Mouse (Mus musculus): ENCODE results near the gene Miox.

Gene Miox

DNA sequence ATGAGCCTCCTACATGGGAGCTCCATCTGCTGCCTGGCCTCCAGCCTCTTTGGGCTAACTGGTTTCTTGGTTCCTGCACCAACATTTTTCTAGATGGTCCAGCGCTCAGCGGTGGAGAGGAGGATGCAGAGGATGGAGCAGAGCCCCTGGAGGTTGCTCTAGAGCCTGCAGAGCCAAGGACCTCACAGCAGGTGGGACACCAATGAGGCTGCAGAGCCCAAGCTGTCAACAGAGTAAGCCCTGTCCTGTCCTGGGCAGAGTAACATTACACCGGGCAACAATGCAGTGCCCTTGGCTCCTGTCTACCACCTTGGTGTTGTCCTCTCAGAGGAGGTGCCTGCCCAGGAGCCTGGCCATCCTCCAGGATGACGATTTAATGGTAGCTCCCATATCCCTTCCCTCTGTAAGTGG is 30.9 kb downstream of the Miox start:
- no peak for DNase-seq (ENCODE audit: low spot score)

DNA sequence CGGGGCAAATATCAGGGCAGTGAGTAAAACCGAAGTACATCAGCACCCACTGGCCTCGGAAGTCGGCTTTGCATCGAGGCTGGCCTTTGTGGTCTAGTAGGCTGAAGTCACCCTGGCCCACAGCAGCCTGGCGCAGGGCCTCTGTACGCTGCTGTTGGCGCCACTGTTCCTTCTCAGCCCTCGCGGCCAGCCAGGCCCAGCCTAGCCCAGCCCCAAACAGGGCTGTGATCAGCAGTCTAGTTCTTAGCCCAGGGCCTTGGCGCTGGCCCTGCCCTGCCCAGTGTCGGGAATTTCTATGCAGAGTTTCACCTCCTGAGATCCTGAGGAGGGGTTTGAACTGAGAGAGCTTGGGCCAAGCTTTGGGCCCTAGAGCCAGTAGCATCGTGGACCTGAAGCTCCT is 37.9 kb downstream of the Miox start:
- no peak for DNase-seq (ENCODE audit: low spot score)

GRCm38 (mm10) chr15:89372536-89372935 is 38.3 kb downstream of the Miox start:
- no peak for DNase-seq (ENCODE audit: low spot score)

DNA sequence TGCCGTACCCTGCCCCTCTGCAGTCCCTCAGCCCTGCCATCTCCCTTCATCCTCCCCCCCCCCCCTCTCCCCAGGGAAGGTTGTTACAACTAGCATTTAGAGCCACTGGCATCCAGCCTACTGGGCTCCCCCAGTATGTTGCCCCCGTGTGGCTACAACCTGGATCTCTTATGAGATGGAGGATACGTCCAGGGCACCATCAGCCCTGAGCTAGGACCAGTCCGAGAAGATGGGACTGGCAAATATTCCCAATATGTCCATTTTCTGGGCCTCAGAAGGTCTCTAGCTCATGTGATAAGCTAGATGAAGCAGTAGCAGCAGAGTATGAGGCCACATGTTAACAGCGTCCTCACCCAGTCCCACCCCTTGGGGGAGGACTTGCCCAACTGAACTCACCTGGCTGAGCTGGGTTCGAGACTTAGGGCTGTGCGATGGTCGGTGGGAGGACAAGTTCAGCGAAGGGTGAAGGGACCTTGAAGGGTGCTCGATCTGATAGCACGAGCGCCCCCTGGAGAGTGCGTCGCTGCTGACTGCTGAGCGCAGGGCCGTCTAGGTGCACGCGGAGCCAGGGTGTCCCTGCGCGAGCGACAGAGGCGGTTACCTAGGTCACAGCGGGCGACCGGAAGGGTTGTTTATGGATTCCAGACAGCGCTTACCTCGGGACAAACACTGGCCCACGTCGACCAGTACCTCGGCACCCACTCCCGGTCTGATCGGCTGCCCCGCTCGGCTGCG is 39.0 kb downstream of the Miox start:
- peak; percentile 88 for DNase-seq (ENCODE audit: low spot score)

DNA sequence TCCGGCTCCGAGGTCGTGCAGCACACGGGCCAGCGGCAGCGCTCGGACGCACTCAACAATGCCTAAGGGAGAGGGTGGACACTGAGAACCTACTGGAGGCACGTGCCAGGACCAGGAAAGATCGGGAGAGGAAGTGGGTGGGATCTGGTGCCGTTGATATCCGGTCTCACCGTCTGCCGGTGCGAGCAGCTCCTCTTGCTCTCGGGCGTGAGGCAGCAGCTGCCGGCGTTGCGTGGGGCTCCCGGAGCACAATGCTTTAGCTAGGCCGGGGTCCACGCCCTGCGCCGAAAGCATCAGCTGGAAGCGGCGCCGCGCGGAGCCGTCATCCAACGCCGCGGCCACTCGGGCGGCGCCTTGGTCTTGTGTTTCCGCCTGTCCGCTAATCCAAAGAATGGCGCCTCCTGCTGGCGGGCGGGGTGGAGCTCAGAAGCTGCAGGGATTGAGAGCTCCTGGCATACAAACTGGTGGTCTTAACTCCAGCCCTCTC is 39.6 kb downstream of the Miox start, which contains the start of gene Sco2:
Sco2 (minus strand) TSS at position 85 of the 487 bp plus-strand sequence.
- DNase-seq (ENCODE audit: low spot score), result peak; percentile 83

GRCm38 (mm10) chr15:89374340-89374739 is 40.1 kb downstream of the Miox start:
- DNase-seq (ENCODE audit: low spot score), result no peak

DNA sequence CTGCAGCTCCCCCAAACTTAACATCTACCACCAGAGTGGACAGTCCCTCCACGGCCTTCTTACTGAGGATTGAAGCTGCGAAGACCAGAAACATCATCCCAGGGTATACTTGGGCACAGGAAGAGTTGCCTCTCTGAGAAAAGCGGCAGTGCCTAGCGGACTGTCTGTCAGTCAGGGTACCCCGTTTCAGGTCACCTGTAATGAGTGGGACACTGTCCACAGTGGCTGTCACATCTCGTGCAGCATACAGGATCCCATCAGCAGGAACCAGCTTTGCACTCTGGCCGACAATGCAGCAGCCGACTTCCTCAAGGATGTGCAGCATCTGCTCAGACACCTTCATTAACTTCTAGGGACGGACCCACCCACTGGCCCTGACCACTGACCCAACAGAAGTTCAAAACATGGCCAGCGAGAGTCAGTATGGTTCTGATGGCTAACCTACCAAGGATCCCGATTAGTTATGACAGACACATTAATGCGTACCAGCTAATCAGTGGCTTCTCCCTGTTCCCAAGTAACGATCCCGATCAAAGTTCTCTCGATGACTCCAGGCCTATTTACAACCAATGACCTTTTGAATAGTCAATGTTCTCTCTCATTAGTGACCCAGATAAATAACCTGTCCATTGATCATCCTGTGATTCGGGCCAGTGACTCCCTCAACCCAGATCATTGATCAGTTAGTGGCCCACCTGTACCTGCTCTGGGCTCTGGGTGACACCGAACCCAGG is 40.8 kb downstream of the Miox start:
- no peak for DNase-seq (ENCODE audit: low spot score)

GRCm38 (mm10) chr15:89376040-89376439 is 41.8 kb downstream of the Miox start:
- DNase-seq (ENCODE audit: low spot score), result no peak

DNA sequence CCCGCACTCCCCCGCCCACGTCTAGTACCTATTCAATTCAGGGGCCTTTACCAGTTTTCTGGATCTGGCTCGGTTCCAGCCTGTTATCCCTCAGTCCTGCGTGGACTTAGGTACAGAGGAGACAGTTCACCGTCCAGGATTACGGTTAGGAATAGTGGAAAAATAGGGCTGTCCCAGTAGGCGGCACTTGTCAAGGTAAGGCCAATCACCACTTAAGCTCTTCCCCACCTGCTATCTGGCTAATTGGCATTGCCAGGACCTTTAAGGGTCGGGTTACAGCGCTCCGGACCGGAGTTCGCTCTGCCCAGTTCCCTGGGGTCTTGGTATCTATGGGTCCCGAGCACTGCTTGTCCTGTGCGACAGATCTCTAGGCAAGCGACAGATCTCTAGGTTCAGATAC is 42.8 kb downstream of the Miox start, which contains the start of gene Tymp:
Tymp (minus strand) TSS at position 83 of the 400 bp plus-strand sequence.
- DNase-seq (ENCODE audit: low spot score), result no peak

- no peak for DNase-seq (ENCODE audit: low spot score)
Observed at GRCm38 (mm10) chr15:89377362-89377761, 43.2 kb downstream of the Miox start.

DNA sequence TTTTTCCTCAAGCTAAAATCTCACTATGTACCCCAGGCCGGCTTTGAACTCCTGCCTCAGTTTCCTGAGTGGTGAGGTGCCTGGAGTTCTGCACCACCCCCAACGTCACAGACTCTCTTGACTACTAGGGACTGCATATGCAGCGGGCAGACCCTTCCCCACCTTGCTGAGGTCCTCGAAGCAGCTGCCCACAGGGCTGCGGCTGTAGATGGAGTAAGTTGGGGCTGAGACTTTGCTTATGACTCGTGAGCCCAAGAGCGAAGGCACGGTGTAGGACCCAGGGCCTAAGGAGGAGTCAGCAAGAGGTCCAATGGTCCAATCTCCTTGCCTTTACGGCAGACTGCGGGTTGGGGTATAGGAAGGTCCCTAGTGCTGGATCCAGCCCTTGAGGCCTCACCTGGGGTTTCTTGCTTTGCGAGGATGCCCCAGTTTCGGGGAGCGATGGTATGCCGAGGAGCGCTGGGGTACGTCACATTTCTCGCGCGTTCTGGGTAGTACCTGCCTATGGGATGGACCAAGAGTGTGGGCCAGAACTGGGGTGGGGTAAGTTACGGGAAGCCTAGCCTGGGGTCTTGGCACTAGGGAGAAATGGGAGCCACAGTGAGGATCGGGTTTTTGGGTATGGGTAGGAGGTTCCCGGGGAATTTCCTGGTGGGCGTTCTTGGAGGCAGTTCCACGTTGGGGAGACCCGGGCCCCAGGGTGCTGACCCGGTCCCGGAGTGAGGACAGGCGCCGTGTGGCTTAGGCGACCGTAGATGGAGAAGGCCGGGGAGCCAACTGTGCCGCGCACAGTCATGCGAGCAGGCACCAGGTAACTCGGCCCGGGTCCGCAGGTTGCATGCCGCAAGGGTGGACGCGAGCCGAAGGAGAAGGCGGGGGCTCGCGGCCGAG is 44.0 kb downstream of the Miox start:
- DNase-seq (ENCODE audit: low spot score), result no peak

GRCm38 (mm10) chr15:89378831-89379401 is 44.7 kb downstream of the Miox start, which contains the start of gene Odf3b:
Odf3b (minus strand) TSS chr15:89379282.
- DNase-seq (ENCODE audit: low spot score), result no peak

DNA sequence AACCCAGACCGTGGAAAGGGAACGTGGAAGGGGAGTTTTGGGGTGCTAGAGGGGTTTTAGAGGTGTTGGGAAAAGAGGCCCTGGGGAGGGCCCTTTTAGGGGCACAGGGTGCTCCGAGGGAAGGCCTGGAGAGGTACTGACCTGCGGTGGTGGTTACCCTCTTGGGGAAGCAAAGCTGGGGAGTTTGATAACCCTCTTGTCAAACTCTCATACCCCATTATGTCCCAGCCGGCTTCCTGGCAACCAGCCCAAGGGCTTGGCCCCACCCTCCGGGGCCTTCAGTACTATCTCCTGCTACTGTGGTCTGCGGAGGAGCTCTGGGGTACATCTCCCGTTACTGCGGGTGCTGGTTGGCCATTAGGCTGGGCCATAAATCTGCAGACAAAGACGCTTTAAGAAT is 45.2 kb downstream of the Miox start:
- DNase-seq (ENCODE audit: low spot score), result no peak

DNA sequence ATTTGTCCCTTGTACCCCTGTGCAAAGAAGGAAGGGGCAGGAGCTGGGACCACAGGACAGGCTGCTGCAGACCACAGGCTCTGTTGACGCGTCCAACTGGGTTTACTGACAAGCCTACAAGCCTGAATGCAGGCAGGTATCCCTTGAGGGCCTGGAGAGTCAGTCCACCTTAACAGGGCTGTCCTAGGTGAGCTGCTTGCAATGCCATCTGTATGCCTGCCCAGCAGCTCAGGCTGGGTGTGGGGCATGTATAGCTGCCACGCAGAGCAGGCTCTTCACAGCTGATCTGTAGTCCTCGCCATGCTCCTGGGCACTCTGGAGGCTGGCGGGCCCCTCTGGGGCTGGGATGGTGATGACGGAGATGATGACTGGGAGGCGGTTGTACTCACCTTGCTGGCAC is 50.4 kb downstream of the Miox start, which contains the start of gene Klhdc7b:
Klhdc7b (plus strand) TSS at position 301 of the 400 bp plus-strand sequence.
- DNase-seq (ENCODE audit: low spot score), result no peak

Measured in T-cell, adult 2 months (primary cell).